Mouse (Mus musculus): ENCODE results near the gene Mlf2.

GRCm38 (mm10) chr6:124918890-124919627, 12.1 kb upstream of the Mlf2 start:
- TF ChIP-seq POLR2A (IDR thresholded peaks at IDR 0.05; ENCODE audit: borderline replicate concordance, low read depth, low read length) (no peak), CTCF (IDR thresholded peaks at IDR 0.05; ENCODE audit: low read depth, low read length) (no peak)

Data from bone marrow macrophage, adult 2 months (primary cell).